Mouse (Mus musculus): ENCODE data around the gene Tpcn1.

The Tpcn1 gene

DNA sequence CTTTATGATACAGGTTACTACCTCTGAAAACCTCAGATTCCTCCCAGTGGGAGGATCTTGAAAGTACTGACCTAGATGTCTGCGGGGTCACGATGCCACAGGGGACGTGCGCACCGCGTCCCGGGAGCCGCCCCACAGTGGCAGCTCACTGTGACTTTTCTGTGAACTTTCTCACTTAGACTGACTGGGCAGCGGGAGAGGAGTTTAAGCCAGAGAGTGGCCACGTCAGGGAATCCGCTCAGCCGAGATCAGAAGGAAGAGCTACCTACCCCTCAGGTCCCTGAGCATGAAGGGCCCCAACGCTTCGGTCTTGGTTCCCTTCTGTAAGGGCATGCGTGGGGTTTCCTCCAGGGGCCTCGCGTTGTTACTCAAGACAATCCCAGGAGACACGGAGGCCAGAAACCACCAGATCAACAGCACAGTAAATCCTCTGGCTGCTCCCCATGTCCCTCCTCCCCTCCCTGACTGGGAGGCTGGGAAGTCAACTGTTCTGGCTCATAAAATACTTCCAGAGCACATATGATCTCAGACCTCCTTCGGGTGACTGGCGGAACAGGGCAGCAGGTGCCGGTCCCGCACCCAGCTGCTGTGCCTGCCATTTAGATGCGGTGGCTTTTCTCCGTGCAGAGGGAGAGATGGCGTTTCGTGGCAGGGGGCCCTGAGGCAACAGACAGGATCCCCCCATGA is 9.1 kb downstream of the Tpcn1 start:
- no peak for DNase-seq (ENCODE audit: low spot score in 2 of 2)

DNA sequence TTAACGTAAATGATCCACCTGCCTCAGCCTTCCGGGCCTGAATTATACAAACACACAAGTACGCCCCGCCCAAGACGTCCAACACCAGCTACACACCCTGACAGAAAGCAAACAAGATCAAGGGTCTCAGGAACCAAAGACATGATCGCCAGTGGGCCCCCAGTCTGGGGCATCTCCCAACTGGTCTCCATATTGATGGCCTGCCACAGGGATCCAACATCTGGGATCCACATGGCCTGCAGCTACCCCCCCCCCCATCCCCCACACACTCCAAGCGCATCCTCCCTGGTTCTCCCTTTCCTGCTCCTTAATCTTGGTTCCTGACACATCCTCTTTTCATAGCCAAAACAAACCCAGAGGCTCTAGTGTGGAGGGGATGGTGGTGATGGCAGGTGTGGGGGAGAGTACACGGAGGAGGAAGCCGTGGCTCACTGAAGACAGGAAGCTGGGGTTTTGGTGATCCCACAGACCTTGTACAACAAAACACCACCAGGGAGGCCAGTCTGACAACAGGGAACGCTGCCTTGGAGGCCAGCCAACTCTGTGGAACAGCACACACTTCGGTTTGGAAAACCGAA is 9.9 kb downstream of the Tpcn1 start:
- no peak for DNase-seq (ENCODE audit: low spot score in 2 of 2)

DNA sequence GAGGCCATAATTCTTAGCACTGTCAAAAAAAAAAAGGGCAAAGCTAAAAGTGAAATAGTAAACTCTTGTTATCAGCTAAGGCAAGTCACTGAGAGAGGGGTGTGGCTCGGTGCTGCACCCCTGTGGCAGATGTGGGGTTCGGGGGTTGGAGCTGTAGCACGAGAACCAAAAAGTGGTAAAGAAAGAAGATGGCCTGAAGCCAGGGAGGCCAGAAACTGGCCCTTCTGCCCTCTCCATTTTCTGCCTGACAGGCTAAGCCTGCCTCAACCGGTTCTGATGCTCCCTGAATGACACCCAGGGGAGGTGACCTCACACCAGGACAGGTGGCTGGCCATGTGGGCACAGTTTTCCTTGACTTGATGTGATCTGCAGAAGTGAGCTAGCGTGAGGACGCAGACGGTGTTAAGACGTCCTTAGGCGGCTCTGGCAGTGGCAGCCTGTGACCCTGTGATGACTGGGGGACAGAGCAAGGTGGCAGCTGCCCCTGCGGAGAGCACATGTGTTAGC is 10.5 kb downstream of the Tpcn1 start:
- DNase-seq (ENCODE audit: low spot score in 2 of 2), result no peak

DNA sequence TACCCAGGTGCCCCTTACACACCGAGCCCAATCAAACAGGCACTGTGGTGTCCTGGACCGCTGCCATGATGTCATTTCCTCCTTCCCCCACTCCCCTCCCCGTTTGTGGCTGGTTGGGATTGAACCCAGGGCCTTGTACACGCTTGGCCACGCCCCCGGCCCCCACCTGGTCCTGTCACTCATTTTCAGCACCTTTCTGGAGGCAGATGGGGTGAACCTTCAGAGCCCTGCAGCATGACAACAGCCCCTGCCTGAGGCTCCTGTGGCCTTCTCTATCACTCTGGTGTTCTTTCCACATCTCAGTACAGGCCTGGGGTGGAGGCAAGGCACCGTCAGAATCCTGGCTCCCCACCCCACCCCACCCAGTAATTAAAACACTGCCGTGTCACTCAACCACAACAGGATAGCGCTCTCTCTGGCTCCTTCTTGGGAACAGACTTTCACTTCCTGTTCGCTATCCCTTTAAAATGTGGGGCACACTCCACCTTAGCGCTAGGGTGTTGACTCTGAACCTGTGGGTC is 11.6 kb downstream of the Tpcn1 start:
- DNase-seq (ENCODE audit: low spot score in 2 of 2), result no peak

DNA sequence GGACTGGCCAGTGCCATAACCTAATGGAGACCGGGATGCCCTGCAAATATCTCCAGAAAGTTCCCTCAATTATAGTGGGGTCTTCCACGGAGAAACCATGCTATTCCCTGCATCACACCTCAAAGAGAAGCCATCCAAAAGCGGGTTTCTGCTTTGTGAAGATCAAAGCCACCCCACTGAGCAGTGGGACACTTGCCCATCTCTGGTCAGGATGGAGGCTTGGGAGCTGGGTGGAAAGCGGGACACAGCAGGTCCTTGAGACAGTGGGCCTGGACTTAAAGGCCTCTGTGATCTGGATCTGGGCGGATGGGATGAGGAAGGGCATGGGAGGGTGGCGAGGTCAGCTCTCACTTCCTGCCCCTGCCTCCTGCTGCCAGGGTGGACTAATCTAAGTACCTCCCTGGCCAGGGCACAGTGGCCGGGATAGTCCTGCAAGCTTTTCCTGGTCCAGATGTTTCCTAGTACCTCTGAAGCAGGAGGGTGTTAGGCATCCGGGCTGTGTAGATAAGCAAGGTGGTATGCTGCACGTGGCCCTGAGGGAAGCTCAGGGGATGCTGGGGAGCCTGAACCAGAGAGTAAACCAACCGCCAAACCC is 13.9 kb downstream of the Tpcn1 start:
- DNase-seq (ENCODE audit: low spot score in 2 of 2), result no peak

DNA sequence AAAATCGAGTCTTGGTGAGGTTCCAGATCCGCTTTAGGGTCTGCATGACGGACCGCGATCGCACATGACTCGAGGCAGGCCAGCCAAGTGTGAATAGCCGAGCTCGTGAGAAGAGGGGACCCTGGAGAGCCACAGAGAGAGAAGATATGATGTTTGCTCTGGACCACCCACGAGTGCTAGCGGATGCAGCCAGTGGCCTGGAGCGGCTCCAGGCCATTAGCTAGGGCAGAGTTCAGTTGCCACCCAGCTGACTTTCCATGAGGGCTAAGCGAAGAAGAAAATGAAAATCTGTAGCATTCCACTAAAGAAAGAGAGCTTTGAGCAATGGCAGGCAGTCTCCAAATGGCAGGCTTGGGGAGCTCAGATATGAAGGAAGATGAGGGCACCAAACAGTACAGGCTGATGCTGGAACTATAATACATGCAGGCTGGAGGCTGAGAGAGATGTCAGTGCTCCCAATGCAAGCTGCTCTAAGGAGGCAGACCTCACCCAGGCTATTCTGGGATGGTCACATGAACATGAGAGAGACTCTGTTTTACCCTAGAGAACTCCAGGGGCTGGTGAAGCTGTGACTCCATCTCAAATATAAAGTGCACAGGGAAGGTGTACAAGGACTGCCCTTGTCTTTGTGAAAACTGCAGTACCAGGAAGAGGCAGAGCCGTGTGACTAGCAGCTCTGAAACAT is 17.3 kb downstream of the Tpcn1 start:
- DNase-seq (ENCODE audit: low spot score in 2 of 2), result no peak

DNA sequence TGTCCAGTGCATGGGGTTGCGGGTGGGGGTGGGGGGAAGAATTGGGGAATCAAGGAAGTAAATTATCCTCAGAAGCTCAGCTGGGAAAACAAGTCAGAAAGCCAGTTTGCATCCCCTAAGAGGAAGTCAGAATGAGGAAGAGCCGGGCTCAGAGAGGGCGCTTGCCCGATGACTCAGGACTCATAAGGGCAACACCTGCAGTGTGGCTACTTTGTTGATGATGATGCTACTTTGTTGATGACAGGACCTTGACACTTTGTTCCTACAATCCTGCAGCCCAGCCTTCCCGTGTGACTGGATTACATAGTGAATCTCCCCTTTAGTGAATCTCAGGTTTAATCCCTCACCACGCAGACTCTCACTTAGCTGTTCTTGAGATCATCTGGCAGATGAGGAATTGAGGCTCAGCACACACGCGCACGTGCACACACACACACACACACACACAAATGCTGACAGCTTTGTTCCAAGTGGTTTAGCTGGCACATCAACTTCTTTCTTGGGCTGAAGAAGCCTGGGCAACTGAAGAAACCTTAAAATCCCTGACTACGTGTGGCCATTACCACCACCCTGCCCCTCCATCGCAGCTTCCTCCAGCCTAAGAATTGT is 18.1 kb downstream of the Tpcn1 start:
- no peak for DNase-seq (ENCODE audit: low spot score in 2 of 2)

DNA sequence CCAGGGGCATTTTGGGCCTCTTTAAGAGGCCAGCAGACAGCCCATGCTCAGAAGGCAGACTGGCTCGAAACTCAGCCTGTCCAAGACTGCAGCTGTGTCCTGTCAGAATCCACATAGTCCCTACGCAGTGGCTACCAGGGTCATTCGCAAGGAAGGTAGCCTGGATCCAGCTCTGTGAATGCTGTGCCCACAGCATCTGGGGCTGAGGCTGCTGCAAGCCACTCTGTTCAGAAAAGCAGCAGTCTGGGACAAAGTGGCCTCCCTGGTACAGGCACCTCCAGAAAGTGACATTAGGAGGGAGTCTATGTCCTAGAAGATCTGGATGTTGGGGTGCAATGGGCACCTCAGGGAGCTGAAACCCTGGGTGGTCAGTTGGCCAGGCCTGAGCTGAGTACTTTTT is 18.7 kb downstream of the Tpcn1 start:
- no peak for DNase-seq (ENCODE audit: low spot score in 2 of 2)

DNA sequence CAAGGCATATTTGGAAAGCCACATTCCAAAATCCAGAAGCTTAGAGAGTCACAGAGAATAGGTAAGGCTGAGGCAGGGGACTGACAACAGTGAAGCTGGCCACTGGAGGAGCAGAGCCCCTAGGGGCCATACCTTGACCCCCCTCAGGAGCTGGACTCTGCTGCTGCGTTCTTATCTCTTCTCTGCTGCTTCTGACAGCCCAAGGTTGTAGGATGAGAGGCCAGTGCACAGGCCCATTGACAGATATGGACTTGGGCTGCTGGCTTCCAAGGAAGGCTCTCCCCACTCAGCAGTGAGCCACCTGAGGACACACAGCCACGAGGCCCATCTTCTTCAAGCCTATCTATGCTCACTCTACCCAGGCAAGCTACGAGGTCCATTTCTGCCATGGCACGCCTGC is 19.5 kb downstream of the Tpcn1 start:
- DNase-seq (ENCODE audit: low spot score in 2 of 2), result no peak

DNA sequence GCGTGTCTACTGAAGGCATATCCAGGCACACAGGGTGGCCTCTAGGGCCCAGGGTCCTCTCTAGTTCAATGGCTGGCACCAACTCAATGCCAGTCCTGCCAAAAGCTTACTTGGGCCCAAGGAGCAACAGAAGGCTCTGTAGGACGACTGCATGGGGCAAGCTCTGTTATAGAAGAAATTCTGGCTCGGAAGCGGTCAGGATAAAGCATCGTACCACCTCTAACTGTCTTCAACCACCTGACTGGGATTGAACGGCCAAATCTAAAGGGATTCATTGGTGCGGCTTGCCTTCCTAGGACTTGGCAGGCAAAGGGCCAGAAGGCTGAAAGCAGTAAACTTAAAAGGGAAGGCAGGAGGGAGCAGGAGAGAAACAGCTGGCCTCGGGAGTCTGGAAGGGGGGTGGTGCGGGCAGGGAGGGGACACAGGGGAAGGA is 20.1 kb downstream of the Tpcn1 start:
- no peak for DNase-seq (ENCODE audit: low spot score in 2 of 2)

DNA sequence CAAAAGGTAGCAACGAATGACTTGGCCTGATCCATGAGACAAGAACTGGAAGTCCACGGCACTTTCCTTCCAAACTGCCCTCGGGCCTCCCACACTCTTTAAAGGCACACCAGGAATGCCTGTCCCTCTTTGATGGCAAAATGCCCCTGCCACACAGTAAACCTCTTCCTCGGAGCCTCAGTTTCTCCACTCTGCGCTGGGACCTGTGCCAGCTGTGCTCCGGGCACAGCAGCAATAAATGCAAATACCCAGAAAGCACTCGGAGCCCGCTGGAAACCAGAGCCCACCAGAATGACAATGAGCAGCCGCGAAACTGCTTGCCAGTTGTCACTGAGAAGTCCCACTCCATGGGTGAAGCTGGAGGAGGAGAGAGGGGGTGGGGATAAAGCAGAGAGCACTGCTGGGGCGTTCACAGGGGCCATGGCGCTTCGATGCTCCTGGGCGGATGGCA is 20.7 kb downstream of the Tpcn1 start:
- no peak for DNase-seq (ENCODE audit: low spot score in 2 of 2)

DNA sequence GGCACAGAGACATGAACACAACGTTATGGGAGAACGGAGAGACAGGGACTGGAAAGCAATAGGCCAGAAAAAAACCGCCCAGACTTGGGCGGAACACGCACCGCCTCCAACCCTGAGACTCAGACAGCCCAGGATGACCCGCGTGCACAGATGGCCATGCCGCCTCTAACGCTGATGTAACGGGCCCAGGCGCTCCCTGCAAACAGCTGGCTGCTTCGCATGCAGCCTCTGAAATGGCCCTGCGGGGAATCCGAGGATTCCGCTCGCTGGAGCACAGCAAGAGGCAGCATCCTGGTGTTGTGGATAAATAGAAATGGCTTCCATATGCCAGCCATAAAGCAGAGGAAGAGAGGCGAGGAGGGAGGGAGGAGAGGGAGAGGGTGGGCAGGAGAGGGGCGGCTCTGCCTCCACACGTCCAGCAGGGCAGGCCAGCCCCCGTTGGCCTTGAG is 21.2 kb downstream of the Tpcn1 start:
- DNase-seq (ENCODE audit: low spot score in 2 of 2), result no peak

DNA sequence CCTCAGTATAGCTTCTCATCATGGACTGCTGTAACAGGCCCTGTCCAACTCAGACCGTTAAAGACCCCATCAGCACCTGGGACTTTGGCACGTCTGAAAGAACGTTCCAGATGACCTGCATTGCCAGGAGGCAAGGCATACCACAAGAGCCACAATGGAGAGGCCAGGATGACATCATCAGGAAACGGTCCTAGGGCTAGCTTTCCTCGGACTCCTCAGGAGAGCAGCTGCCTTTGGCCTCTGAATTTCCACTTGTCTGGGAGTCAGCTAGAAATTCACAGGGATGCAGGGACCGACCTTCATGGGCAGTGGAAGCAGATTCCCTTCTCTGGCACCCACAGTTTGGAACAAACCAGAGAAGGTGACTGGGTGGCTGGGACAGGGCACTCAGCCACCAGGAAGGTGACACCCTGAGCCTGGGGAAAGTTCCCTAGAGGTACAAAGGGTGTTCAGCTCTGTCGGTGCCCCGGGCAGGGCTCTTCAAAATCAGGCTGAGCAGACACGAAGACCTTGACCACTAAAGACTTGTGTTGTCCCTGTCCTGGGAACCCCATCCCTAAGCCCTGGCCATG is 21.7 kb downstream of the Tpcn1 start:
- DNase-seq (ENCODE audit: low spot score in 2 of 2), result no peak

DNA sequence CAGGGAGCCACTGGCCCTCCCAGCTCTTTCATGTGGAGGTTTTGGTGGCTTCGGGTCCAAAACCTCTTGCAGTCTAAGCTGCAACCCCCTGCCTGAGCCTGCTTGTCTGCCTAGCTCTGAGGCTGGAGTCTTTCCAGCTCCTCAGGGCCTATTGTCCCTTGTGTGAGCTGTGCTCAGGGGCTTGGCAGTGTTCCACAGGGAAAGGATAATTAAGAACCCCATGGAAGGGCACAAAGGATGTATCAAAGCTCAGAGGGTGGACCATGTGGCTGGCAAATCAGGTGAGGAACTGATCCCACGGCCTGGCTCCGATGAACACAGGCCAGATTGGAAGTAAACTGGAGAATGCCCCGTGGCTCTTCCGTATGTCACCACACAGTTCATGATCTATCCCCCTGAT is 22.4 kb downstream of the Tpcn1 start:
- no peak for DNase-seq (ENCODE audit: low spot score in 2 of 2)

DNA sequence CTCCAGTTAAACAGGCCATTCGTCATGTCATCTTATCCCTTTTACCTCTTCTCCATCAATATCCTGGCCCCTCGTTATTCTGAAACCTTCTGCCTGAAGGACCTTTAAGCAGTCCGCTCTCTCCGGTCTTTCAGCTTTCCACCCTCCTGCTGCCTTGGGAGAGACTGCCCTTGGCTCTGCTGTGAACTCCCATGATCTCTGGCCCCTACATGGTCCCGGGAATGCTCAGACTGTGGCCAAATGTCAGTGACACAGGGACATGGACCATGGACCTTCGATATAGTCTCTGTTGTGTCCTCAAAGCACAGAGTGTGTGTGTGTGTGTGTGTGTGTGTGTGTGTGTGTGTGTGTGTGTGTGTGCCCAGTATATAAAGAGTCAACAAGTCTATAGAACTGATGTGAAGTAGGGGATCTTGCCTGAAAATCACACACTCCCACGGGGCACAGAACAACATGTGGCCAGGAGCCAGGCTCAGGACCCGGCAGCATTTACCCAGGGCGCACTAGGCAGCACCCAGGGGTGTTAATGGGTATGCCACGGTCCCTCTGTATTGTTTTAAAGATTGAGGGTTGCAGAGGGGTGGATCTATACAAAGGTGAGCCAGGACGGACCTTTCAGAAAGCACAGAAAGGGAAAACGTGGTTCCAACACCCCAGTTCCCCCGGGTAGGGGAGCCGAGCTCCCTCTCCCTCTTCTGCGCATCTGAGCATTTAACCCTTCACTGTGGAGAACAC is 23.1 kb downstream of the Tpcn1 start:
- DNase-seq (ENCODE audit: low spot score in 2 of 2), result no peak

DNA sequence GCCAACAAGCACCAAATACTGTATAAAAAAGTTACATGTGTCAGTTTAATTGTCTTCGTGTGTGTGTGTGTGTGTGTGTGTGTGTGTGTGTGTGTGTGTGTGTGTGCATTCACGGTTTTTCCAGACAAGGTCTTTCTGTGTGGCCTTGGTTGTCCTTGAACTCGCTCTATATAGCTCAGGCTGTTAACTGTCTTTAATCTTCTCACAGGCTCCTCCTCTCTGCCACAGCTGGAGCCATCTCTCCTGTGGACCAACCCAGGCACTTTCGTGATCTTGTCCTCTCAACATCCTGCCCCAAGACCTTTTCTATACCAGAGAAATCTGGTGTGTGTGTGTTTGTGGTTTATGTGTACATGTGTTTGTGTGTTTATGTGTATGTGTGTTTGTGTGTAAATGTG is 24.6 kb downstream of the Tpcn1 start:
- DNase-seq (ENCODE audit: low spot score in 2 of 2), result no peak

DNA sequence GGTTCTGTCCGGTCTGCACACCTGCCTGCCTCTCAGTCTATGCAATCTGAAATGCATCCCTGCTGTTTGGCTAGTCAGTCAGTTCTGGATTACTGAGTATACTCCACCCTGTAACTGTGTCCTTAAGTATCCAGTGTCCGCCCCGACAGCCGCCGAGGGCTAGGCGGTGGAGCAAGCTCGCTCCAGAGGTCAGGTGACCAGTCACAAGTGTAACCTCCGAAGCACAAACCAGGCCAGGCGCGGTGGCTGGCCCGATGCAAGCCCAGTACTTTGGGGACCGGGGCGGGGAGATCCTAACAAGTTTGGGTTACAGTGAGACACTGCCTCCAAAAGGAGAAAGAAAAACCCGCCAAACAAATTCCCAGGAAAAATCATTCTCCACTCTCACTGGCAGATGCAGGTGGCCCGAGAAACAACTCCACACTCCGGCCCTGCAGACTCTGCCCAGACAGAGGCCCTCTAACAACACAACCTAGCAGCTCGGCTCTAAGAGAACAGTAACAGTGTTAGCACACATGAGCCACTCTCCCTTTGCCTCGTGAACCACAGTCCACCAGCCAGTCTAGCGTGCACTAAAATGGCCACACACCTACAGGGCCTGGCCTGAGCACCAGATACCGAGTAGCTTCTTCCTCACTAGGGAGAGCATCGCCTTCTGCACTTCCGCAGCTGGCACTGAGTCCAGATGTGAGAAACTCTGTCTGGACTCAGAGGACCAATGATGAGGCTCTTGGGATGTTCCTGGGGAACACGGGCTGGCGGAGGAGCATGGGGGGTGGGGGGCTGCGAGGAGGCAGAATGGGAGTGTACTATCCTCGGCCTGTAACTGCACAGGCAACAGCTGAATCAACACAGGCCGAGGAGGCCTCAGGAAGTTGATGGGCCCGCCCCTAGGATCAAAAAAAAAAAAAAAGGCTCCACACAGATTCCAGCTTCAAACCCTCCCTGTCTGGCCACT is 25.2 kb downstream of the Tpcn1 start:
- DNase-seq (ENCODE audit: low spot score in 2 of 2), result no peak

DNA sequence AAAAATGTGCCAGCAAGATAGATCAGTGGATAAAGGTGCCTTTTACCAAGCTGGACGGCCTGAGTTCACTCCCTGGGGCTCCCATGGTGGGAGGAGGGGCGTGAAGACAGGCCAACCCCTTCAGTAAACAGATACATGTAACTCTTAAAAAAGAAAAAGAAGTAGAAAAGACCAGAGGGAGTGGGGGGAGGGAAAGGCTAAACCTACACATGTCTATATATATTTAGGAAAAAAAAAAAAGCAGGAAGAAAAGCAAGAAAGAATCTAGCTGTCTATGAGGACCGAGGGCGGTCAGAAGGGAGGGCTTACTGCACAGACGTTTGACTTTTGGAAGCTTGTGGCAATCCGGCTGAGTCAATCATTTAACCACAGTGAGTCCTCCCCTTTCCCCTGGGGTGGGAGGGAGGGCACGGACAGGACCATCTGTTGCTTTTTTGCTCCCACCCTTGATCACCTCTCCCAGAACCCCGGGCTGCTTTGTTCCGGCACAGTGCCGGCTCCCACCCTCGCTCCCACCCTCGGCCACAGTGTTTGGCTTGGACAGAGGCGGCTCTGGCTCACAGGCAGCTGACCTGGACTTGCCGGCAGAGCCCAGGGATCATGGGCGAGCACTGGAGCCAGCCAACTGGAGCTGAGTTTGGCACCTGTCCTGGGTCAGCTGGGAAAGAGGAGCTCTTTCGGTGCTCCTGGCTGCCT is 27.7 kb downstream of the Tpcn1 start:
- DNase-seq (ENCODE audit: low spot score in 2 of 2), result no peak

DNA sequence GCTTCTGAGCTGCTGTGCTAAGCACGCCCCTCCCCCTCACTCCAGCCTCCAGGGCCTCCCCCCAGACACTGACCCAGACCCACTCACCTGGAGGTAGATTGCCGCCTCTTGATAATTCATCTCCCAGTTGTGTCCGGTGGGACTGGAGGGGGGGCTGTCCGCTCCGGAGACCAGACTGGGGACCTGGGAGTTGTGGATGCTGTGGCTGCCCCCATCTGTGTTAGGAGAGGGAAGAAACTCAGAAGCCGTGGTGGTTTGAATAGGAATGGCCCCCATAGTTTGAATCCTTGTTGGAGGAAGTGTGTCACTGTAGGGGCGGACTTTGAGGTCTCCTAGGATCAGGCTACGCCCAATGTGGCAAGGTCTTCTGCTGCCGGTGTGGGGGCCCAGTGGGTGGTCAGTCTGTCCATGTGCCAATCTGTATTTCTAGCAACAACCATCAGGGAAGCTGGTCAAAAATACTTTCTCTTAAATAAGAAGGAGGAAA is 28.3 kb downstream of the Tpcn1 start:
- DNase-seq (ENCODE audit: low spot score in 2 of 2), result no peak

Data from frontal cortex, postnatal 25 days (tissue).